Mouse (Mus musculus) liver, adult 2 months (tissue): ENCODE measurements at regions not wholly inside any gene's neighbourhood (a gene's known extent, or its start where the extent isn't known, plus 50 kb on each side); places are given as distances from the start of the nearest gene placed in this dataset.

Experiments used
- CTCF ChIP-seq: fragments of 200-500 bp; IDR thresholded peaks from 2 replicates; pipeline ENCODE4 v1.5.1; 2011; ENCODE audit warnings: low read depth, low read length, control low read depth
- POLR2A ChIP-seq: fragments of 200-500 bp; IDR thresholded peaks from 2 replicates; pipeline ENCODE4 v1.6.1; 2011; ENCODE audit warnings: low read length, control low read depth; ENCODE audit not compliant: insufficient read depth; ENCODE audit errors: extremely low read depth

DNA sequence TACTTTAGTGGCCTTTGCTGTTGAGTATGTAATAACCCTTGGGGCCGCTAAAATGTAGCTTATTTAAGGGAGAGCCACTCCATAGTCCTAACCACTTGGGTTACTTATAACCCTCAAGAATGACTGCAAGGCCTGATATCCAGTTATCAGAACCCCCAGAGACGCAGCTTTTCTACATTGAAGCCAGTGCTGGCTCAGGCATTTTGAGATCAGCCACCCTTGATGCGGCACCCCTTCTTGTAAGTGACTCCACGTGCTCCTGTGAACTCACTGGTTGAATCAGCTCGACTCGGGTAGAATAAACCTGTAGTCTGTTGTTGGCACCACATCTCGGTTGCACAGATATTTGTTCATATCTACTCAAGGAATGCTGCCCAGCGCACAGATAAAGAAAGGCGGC, 89.3 kb downstream of the Ddx11 start:
- TF ChIP-seq POLR2A (no peak), CTCF (no peak)
